In genomic region chr1:105507116-105507515, GRCm38 (mm10) we compare ENCODE assay signal across 25 mouse cellular contexts.
"Had no signal": no experiment of that assay in that cellular context is flagged by ENCODE, and none has a peak within 500 bp of the region (broad histone marks: within the 10 kb centered on the region; RNA-seq: fewer than 3 reads in every experiment).

No protein-coding gene starts in this region.

- H3K27me3 ChIP-seq: heart, embryonic 13.5 days; heart, embryonic 15.5 days; hindbrain, embryonic 12.5 days; hindbrain, embryonic 15.5 days; kidney, embryonic 15.5 days; limb, embryonic 13.5 days; limb, embryonic 15.5 days; liver, embryonic 12.5 days had no signal

- H3K9ac ChIP-seq: heart, embryonic 13.5 days; heart, embryonic 15.5 days; hindbrain, embryonic 12.5 days; hindbrain, embryonic 15.5 days; kidney, embryonic 15.5 days; limb, embryonic 13.5 days; limb, embryonic 15.5 days; liver, embryonic 12.5 days; liver, embryonic 14.5 days had no signal

- H3K9me3 ChIP-seq: heart, embryonic 13.5 days; heart, embryonic 15.5 days; hindbrain, embryonic 10.5 days; hindbrain, embryonic 12.5 days; hindbrain, embryonic 15.5 days; kidney, embryonic 15.5 days; limb, embryonic 13.5 days; limb, embryonic 15.5 days; liver, embryonic 12.5 days had no signal

- ATAC-seq: hindbrain, postnatal 0 days; intestine, embryonic 16.5 days; liver, embryonic 12.5 days had no signal

- H3K4me3 ChIP-seq: gastrocnemius, adult 2 months; heart, adult 2 months; heart, embryonic 13.5 days; heart, embryonic 15.5 days; hindbrain, embryonic 10.5 days; hindbrain, embryonic 12.5 days; hindbrain, embryonic 15.5 days; kidney, embryonic 15.5 days; layer of hippocampus, adult 2 months; limb, embryonic 13.5 days; limb, embryonic 15.5 days; liver, embryonic 12.5 days had no signal

- DNase-seq: gastrocnemius, adult 2 months; gastrocnemius, postnatal 10 days; gastrocnemius, postnatal 25 days; heart, adult 2 months; heart, postnatal 4 days; kidney, adult 11 months; kidney, adult 2 months; kidney, adult 9 months; kidney, postnatal 14 days; kidney, postnatal 36 days; left cerebral cortex, postnatal 4 days had no signal

- H3K36me3 ChIP-seq: heart, embryonic 13.5 days; heart, embryonic 15.5 days; hindbrain, embryonic 10.5 days; hindbrain, embryonic 12.5 days; hindbrain, embryonic 15.5 days; kidney, embryonic 15.5 days; limb, embryonic 13.5 days; limb, embryonic 15.5 days; liver, embryonic 12.5 days had no signal

- H3K27ac ChIP-seq: gastrocnemius, adult 2 months; heart, adult 2 months; heart, embryonic 13.5 days; heart, embryonic 15.5 days; hindbrain, embryonic 10.5 days; hindbrain, embryonic 12.5 days; hindbrain, embryonic 15.5 days; hindbrain, postnatal 0 days; kidney, embryonic 15.5 days; kidney, postnatal 0 days; layer of hippocampus, adult 2 months; limb, embryonic 13.5 days; limb, embryonic 15.5 days; liver, embryonic 12.5 days; liver, embryonic 14.5 days had no signal

- H3K4me1 ChIP-seq: heart, embryonic 13.5 days; heart, embryonic 15.5 days; hindbrain, embryonic 10.5 days; hindbrain, embryonic 12.5 days; hindbrain, embryonic 15.5 days; kidney, embryonic 15.5 days; limb, embryonic 13.5 days; limb, embryonic 15.5 days; liver, embryonic 12.5 days had no signal
